Mouse (Mus musculus): ENCODE results near the gene Igf2. TPM values are rescaled to one million over a fixed set of nuclear protein-coding genes. Genes with fewer than 3 reads are reported as not detected.

The Igf2 gene
- polyA plus RNA-seq, 1 experiment from 2014 or later, result 1,642 TPM

- Histone ChIP-seq H3K9me3 (ENCODE audit: control insufficient read depth, low read length) (no peaks in the 10 kb centered on the region), H3K4me3 (ENCODE audit: control insufficient read depth in 1 of 2, insufficient read depth in 1 of 2, low read depth in 1 of 2, low read length in 2 of 2) (peak overlapping the region; percentile 62 to 64), H3K27me3 (ENCODE audit: control insufficient read depth, insufficient read depth, low read length) (peaks cover 72% of the 10 kb centered on the region), H3K4me2 (ENCODE audit: low read length) (peak overlapping the region; percentile 65), H3K9ac (ENCODE audit: low read length) (peak overlapping the region; percentile 95), H3K27ac (replicated peaks in 1 of 2; ENCODE audit: control insufficient read depth in 1 of 2, insufficient read depth in 1 of 2, low read depth in 2 of 2, low read length in 2 of 2) (peak overlapping the region; percentile 94 to 95), H3K36me3 (ENCODE audit: control insufficient read depth, insufficient read depth, low read length) (peaks cover 26% of the 10 kb centered on the region), H3K4me1 (ENCODE audit: control insufficient read depth in 2 of 2, insufficient read depth in 2 of 2, low read length in 2 of 2) (peaks cover 0 to 19% of the 10 kb centered on the region in 2 experiments; a peak in 3 of 4 replicates)
- under 1% methylated on average over 66 of the region's 70 CpGs for WGBS
- peak; percentile 51 for ATAC-seq (ENCODE audit: insufficient number of reproducible peaks, insufficient read depth, low FRiP score, low read depth)
These were observed 7.4 kb downstream of the Igf2 start for GRCm38 (mm10) chr7:142659181-142659681.

- peak overlapping the region; percentile 94 to 95 for H3K27ac ChIP-seq (replicated peaks in 1 of 2; ENCODE audit: control insufficient read depth in 1 of 2, insufficient read depth in 1 of 2, low read depth in 2 of 2, low read length in 2 of 2)
- peaks cover 75% of the 10 kb centered on the region for H3K27me3 ChIP-seq (ENCODE audit: control insufficient read depth, insufficient read depth, low read length)
- peak overlapping the region; percentile 95 for H3K9ac ChIP-seq (ENCODE audit: low read length)
- under 1% methylated on average over 38 of the region's 40 CpGs for WGBS
- peaks cover 0 to 20% of the 10 kb centered on the region in 2 experiments; a peak in 3 of 4 replicates for H3K4me1 ChIP-seq (ENCODE audit: control insufficient read depth in 2 of 2, insufficient read depth in 2 of 2, low read length in 2 of 2)
- H3K9me3 ChIP-seq (ENCODE audit: control insufficient read depth, low read length), result no peaks in the 10 kb centered on the region
- peak overlapping the region; percentile 62 to 64 for H3K4me3 ChIP-seq (ENCODE audit: control insufficient read depth in 1 of 2, insufficient read depth in 1 of 2, low read depth in 1 of 2, low read length in 2 of 2)
- H3K36me3 ChIP-seq (ENCODE audit: control insufficient read depth, insufficient read depth, low read length), result peaks cover 31% of the 10 kb centered on the region
- ATAC-seq (ENCODE audit: insufficient number of reproducible peaks, insufficient read depth, low FRiP score, low read depth), result no peak
- peak overlapping the region; percentile 65 for H3K4me2 ChIP-seq (ENCODE audit: low read length)
These were observed 7.9 kb downstream of the Igf2 start for GRCm38 (mm10) chr7:142658681-142659180.

DNA sequence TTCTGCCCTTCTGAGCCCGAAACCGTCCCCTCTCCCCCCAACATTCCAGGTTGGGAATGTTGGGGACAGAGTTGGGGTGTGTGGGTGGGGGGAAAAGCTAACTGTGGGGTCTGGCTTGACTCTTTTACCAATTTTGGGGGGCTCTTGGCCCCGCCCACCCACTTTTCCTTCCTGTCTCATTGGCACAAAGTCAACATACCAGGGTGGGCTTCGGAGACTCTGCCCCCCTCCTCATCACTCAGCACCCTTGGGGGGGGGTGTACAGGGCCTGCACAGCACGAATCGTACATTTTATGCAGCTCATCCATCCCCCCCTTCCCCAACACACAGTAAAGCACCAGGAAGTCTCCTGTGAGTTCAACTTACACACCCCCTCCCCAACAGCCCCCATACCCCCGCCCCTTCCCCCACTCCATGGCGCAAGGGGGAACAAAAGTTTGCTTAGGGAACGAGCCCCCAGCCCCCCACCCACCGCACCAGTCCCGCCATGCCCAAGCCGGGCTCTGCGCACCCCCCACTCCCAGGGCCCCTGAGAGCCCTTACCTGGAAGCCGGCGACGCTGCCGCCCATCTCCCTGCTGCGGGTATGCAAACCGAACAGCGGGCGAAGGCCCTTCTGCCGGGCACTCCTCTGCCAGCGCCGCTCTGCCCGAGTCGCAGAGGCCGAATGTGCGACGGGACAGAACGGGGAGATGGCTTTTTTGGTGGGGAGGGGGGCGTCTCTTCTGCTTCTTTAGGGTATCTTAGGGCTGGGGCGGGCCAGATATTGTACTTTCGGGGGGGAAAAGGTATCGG, 8.6 kb downstream of the Igf2 start:
- peaks cover 0 to 20% of the 10 kb centered on the region in 2 experiments; a peak in 3 of 4 replicates for H3K4me1 ChIP-seq (ENCODE audit: control insufficient read depth in 2 of 2, insufficient read depth in 2 of 2, low read length in 2 of 2)
- H3K27ac ChIP-seq (replicated peaks in 1 of 2; ENCODE audit: control insufficient read depth in 1 of 2, insufficient read depth in 1 of 2, low read depth in 2 of 2, low read length in 2 of 2), result peak overlapping the region; percentile 94 to 95
- no peaks in the 10 kb centered on the region for H3K9me3 ChIP-seq (ENCODE audit: control insufficient read depth, low read length)
- no peak for ATAC-seq (ENCODE audit: insufficient number of reproducible peaks, insufficient read depth, low FRiP score, low read depth)
- H3K4me3 ChIP-seq (ENCODE audit: control insufficient read depth in 1 of 2, insufficient read depth in 1 of 2, low read depth in 1 of 2, low read length in 2 of 2), result peak overlapping the region; percentile 62 to 64
- peaks cover 72% of the 10 kb centered on the region for H3K27me3 ChIP-seq (ENCODE audit: control insufficient read depth, insufficient read depth, low read length)
- WGBS, result 1% methylated on average over 34 of the region's 34 CpGs
- peak overlapping the region; percentile 65 for H3K4me2 ChIP-seq (ENCODE audit: low read length)
- peaks cover 38% of the 10 kb centered on the region for H3K36me3 ChIP-seq (ENCODE audit: control insufficient read depth, insufficient read depth, low read length)
- H3K9ac ChIP-seq (ENCODE audit: low read length), result peak overlapping the region; percentile 95

DNA sequence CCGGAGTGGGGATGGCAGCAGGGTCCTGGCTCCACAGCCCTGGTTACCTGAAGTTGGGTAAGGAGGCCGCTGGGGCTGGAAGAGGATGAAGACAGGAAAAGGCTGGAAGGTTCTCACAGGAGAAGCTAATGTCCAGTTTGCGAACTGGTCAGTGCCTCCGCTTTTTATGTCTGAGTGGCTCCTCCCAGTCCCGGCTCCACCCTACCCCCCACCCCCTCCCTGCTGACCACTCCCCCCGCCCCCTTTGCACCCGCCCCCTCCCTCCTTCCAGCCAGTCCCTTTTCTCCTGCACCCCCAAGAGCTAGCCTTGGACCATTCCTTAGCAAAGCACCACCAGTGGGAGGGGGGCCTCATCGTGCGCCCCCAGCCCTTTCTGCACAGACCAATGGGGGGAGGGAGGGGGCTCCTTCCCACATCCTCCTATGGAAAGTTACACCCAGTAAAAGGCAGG, 9.2 kb downstream of the Igf2 start:
- Histone ChIP-seq H3K4me2 (ENCODE audit: low read length) (peak overlapping the region; percentile 65), H3K9ac (ENCODE audit: low read length) (peak overlapping the region; percentile 95), H3K4me1 (ENCODE audit: control insufficient read depth in 2 of 2, insufficient read depth in 2 of 2, low read length in 2 of 2) (peaks cover 0 to 20% of the 10 kb centered on the region in 2 experiments; a peak in 3 of 4 replicates), H3K36me3 (ENCODE audit: control insufficient read depth, insufficient read depth, low read length) (peaks cover 45% of the 10 kb centered on the region), H3K27ac (replicated peaks in 1 of 2; ENCODE audit: control insufficient read depth in 1 of 2, insufficient read depth in 1 of 2, low read depth in 2 of 2, low read length in 2 of 2) (peak overlapping the region; percentile 82 to 95), H3K27me3 (ENCODE audit: control insufficient read depth, insufficient read depth, low read length) (peaks cover 66% of the 10 kb centered on the region), H3K4me3 (ENCODE audit: control insufficient read depth in 1 of 2, insufficient read depth in 1 of 2, low read depth in 1 of 2, low read length in 2 of 2) (peak overlapping the region; percentile 62 to 64), H3K9me3 (ENCODE audit: control insufficient read depth, low read length) (no peaks in the 10 kb centered on the region)
- peak; percentile 42 for ATAC-seq (ENCODE audit: insufficient number of reproducible peaks, insufficient read depth, low FRiP score, low read depth)
- 13% methylated on average over 9 of the region's 9 CpGs for WGBS

GRCm38 (mm10) chr7:142656055-142656454, 10.6 kb downstream of the Igf2 start:
- Histone ChIP-seq H3K27ac (replicated peaks in 1 of 2; ENCODE audit: control insufficient read depth in 1 of 2, insufficient read depth in 1 of 2, low read depth in 2 of 2, low read length in 2 of 2) (peak overlapping the region; percentile 44 to 80; a peak in 3 of 4 replicates), H3K9ac (ENCODE audit: low read length) (peak overlapping the region; percentile 95), H3K4me3 (ENCODE audit: control insufficient read depth in 1 of 2, insufficient read depth in 1 of 2, low read depth in 1 of 2, low read length in 2 of 2) (peak overlapping the region; percentile 62), H3K4me2 (ENCODE audit: low read length) (peak overlapping the region; percentile 65), H3K9me3 (ENCODE audit: control insufficient read depth, low read length) (no peaks in the 10 kb centered on the region), H3K27me3 (ENCODE audit: control insufficient read depth, insufficient read depth, low read length) (peaks cover 62% of the 10 kb centered on the region), H3K4me1 (ENCODE audit: control insufficient read depth in 2 of 2, insufficient read depth in 2 of 2, low read length in 2 of 2) (peaks cover 0 to 20% of the 10 kb centered on the region in 2 experiments; a peak in 3 of 4 replicates), H3K36me3 (ENCODE audit: control insufficient read depth, insufficient read depth, low read length) (peaks cover 57% of the 10 kb centered on the region)
- 26% methylated on average over 4 of the region's 4 CpGs for WGBS
- ATAC-seq (ENCODE audit: insufficient number of reproducible peaks, insufficient read depth, low FRiP score, low read depth), result peak; percentile 38; the same call in 1 of the 2 replicates

- ATAC-seq (ENCODE audit: insufficient number of reproducible peaks, insufficient read depth, low FRiP score, low read depth), result no peak
- peaks cover 62% of the 10 kb centered on the region for H3K36me3 ChIP-seq (ENCODE audit: control insufficient read depth, insufficient read depth, low read length)
- peak overlapping the region; percentile 65 for H3K4me2 ChIP-seq (ENCODE audit: low read length)
- H3K4me3 ChIP-seq (ENCODE audit: control insufficient read depth in 1 of 2, insufficient read depth in 1 of 2, low read depth in 1 of 2, low read length in 2 of 2), result peak overlapping the region; percentile 62
- H3K4me1 ChIP-seq (ENCODE audit: control insufficient read depth in 2 of 2, insufficient read depth in 2 of 2, low read length in 2 of 2), result peaks cover 0 to 20% of the 10 kb centered on the region in 2 experiments; a peak in 3 of 4 replicates
- H3K27me3 ChIP-seq (ENCODE audit: control insufficient read depth, insufficient read depth, low read length), result peaks cover 62% of the 10 kb centered on the region
- peak overlapping the region; percentile 42 to 70; a peak in 3 of 4 replicates for H3K27ac ChIP-seq (replicated peaks in 1 of 2; ENCODE audit: control insufficient read depth in 1 of 2, insufficient read depth in 1 of 2, low read depth in 2 of 2, low read length in 2 of 2)
- H3K9ac ChIP-seq (ENCODE audit: low read length), result peak overlapping the region; percentile 95
- H3K9me3 ChIP-seq (ENCODE audit: control insufficient read depth, low read length), result no peaks in the 10 kb centered on the region
- 18% methylated on average over 11 of the region's 11 CpGs for WGBS
These were observed 11.0 kb downstream of the Igf2 start for GRCm38 (mm10) chr7:142655633-142656032.

GRCm38 (mm10) chr7:142653726-142654125, 12.9 kb downstream of the Igf2 start:
- Histone ChIP-seq H3K36me3 (ENCODE audit: control insufficient read depth, insufficient read depth, low read length) (peaks cover 66% of the 10 kb centered on the region), H3K4me3 (ENCODE audit: control insufficient read depth in 1 of 2, insufficient read depth in 1 of 2, low read depth in 1 of 2, low read length in 2 of 2) (peak overlapping the region in 1 of 2 experiments; percentile 62; a peak in 1 of 4 replicates), H3K27me3 (ENCODE audit: control insufficient read depth, insufficient read depth, low read length) (peaks cover 46% of the 10 kb centered on the region), H3K27ac (replicated peaks in 1 of 2; ENCODE audit: control insufficient read depth in 1 of 2, insufficient read depth in 1 of 2, low read depth in 2 of 2, low read length in 2 of 2) (peak overlapping the region; percentile 40 to 70), H3K9ac (ENCODE audit: low read length) (peak overlapping the region; percentile 95), H3K4me1 (ENCODE audit: control insufficient read depth in 2 of 2, insufficient read depth in 2 of 2, low read length in 2 of 2) (peaks cover 0 to 20% of the 10 kb centered on the region in 2 experiments; a peak in 3 of 4 replicates), H3K9me3 (ENCODE audit: control insufficient read depth, low read length) (no peaks in the 10 kb centered on the region), H3K4me2 (ENCODE audit: low read length) (peak overlapping the region; percentile 65; the same call in 1 of the 2 replicates)
- whole genome bisulfite sequencing, result 14% methylated on average over 18 of the region's 18 CpGs
- ATAC-seq (ENCODE audit: insufficient number of reproducible peaks, insufficient read depth, low FRiP score, low read depth), result no peak

Measured in heart, embryonic 14.5 days (tissue).